Mouse (Mus musculus) liver, embryonic 15.5 days (tissue): ENCODE measurements around the gene Crabp2. TPM values are rescaled to one million over a fixed set of nuclear protein-coding genes. Genes with fewer than 3 reads are reported as not detected.

ENCODE experiments used
- ATAC-seq: fragments of 200-750 bp; cut with Nextera tagmentation; 2 replicates; pipeline ENCODE4 v1.8.0; 2017; ENCODE audit warnings: moderate number of reproducible peaks, mild to moderate bottlenecking, moderate library complexity; ENCODE audit not compliant: insufficient read depth
- H3K27ac ChIP-seq: fragments of 300-500 bp; sonication (generic); replicated peaks from 2 replicates; pipeline ENCODE4 v1.5.1; 2015; ENCODE audit warnings: mild to moderate bottlenecking, inconsistent platforms
- H3K27me3 ChIP-seq: fragments of 300-500 bp; sonication (generic); 2 replicates; pipeline ENCODE4 v1.6.1; 2015; ENCODE audit warnings: mild to moderate bottlenecking, inconsistent platforms
- H3K36me3 ChIP-seq: fragments of 300-500 bp; sonication (generic); replicated peaks from 2 replicates; pipeline ENCODE4 v1.6.1; 2015; ENCODE audit warnings: moderate library complexity, mild to moderate bottlenecking, inconsistent platforms
- H3K4me1 ChIP-seq: fragments of 300-500 bp; sonication (generic); replicated peaks from 2 replicates; pipeline ENCODE4 v1.6.1; 2015; ENCODE audit warnings: inconsistent platforms
- H3K4me2 ChIP-seq: fragments of 300-500 bp; sonication (generic); 2 replicates; pipeline ENCODE4 v1.6.1; 2015; ENCODE audit warnings: moderate library complexity, mild to moderate bottlenecking, inconsistent platforms
- H3K4me3 ChIP-seq: fragments of 300-500 bp; sonication (generic); replicated peaks from 2 replicates; pipeline ENCODE4 v1.5.1; 2015; ENCODE audit warnings: mild to moderate bottlenecking, inconsistent platforms
- H3K9ac ChIP-seq: fragments of 300-500 bp; sonication (generic); 2 replicates; pipeline ENCODE4 v1.6.1; 2015; ENCODE audit warnings: moderate library complexity, mild to moderate bottlenecking, inconsistent platforms
- H3K9me3 ChIP-seq: fragments of 300-500 bp; sonication (generic); replicated peaks from 2 replicates; pipeline ENCODE4 v1.6.1; 2016; ENCODE audit warnings: inconsistent platforms
- WGBS: fragments of 180-500 bp; shearing (Covaris S2); methylation state at CpG from one replicate; pipeline ENCODE4 v1.1.7; 2015; ENCODE audit warnings: mixed read lengths; ENCODE audit not compliant: insufficient replicate concordance; 5-methylcytosine and 5-hydroxymethylcytosine counted together
- polyA plus RNA-seq: library from polyadenylated mRNA; unstranded; fragments of >200 nt; fragmentation: Nextera tagmentation; extraction: Ambion mirVana; gene quantifications from 2 replicates; pipeline ENCODE4 v1.2.1, GENCODE M21; 2015

Crabp2 gene
- polyA plus RNA-seq, 1 experiment from 2014 or later, result 0.31 TPM

DNA sequence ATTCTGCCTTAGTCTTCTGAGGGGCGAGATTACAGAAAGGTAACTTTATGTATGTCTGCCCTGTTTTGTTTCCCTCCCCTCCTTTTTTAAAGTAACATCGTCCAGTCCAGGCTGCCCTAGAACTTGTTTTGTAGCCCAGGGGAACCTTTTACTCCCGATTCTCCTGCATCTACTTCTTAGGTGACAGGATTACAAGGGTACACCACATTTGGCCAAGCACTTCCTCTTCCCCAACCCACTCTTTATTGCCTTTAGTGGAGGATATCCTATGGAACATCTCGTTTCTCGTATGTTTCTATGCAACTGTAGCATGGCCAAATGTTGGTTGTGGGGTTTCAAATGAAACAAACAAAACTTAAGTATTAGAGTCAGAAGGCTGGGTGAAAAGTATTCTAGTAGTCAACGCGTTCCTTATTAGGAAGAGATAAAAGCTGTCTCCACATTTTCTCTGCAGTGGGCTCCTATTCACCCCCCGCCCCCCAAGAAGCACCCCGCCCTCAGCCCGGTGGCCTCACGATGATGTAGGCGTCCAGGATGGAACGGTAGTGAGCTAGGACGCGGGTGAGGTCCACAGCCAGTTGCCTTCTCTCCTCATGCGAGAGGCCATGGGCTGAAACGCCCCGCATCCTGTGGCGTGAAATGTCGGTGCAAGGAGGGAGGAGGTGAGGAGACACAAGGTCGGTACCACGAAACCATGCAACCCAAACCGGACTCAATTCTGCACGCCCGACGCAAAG, 19.0 kb upstream of the Crabp2 start:
- H3K9ac ChIP-seq, result peak overlapping the region; percentile 79
- H3K9me3 ChIP-seq, result no peaks in the 10 kb centered on the region
- peak overlapping the region; percentile 89 for H3K27ac ChIP-seq
- no peaks in the 10 kb centered on the region for H3K27me3 ChIP-seq
- peak; percentile 47 for ATAC-seq
- peaks cover 63% of the 10 kb centered on the region for H3K36me3 ChIP-seq
- H3K4me3 ChIP-seq, result peak overlapping the region; percentile 86
- H3K4me1 ChIP-seq, result peaks cover 41% of the 10 kb centered on the region
- 3% methylated on average over 26 of the region's 26 CpGs for WGBS
- H3K4me2 ChIP-seq, result peak overlapping the region; percentile 87

DNA sequence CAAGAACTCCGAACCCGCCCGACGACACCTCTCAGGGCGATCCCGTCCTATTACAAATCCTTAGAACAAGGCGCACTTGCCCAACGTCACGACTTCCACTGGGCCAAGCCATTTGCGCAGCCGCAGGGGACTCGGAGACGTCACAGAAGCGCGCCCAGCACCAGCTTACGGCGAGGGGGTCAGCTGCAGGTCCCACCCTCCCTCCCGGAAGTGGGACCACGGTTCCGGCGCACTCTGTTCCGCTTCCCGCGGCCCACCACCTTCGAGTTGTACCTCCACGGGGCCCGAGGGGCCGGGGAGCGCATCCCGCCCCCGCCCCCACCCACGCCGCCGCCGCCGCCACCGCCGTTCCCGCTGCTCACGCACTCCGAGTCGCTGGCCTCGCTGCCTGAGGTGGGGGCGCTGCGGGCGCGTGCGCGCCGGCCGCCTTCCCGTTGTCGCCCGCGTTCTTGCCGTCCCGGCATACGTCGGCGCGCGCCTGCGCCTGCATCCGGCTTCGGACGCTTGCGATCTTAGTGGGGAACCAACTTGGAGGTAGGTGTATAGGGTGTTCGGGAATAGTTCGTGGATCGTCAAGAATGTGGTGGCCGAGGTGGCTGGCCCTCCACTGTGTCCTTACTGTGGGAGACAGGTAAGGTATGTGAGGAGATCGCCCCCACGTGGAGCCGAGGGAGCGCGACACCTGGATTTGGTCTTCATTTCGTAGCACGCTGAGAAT, 18.2 kb upstream of the Crabp2 start, which contains the start of the genes Isg20l2 and Rrnad1:
Isg20l2 (plus strand) TSS at position 237 of the 718 bp plus-strand sequence.
Rrnad1 (minus strand) TSS at position 640 of the 718 bp plus-strand sequence.
- H3K4me1 ChIP-seq, result peaks cover 48% of the 10 kb centered on the region

DNA sequence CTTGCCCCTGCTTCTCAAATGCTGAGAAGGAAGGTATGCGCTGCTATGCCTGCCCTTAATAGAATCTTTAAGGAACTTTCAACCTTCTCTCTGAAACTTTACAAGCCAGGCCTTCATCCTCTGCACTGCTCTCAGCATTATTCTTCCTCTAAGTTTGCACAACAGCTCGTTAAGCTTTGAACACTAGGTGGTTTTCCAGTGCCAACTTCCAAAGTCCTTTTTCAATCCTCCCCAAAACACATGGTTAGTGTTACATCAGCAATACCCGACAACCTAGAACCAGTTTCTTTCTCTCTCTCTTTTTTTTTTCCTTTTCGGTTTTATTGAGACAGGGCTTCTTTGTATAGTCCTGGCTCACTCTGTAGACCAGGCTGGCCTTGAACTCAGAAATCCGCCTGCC, 14.4 kb upstream of the Crabp2 start:
- Histone ChIP-seq H3K9me3 (no peaks in the 10 kb centered on the region), H3K9ac (no peak overlapping the region), H3K27me3 (no peaks in the 10 kb centered on the region), H3K36me3 (peaks cover 71% of the 10 kb centered on the region), H3K4me2 (no peak overlapping the region), H3K4me1 (peaks cover 49% of the 10 kb centered on the region), H3K4me3 (no peak overlapping the region), H3K27ac (no peak overlapping the region)
- 71% methylated on average over 5 of the region's 5 CpGs for WGBS
- no peak for ATAC-seq

More for the DNA sequence above, 18.2 kb upstream of the Crabp2 start, which contains the start of the genes Isg20l2 and Rrnad1:
- Histone ChIP-seq H3K9me3 (no peaks in the 10 kb centered on the region), H3K27me3 (no peaks in the 10 kb centered on the region), H3K9ac (peak within 1 kb of the TSS; percentile 79), H3K36me3 (peaks cover 63% of the 10 kb centered on the region), H3K27ac (peak within 1 kb of the TSS; percentile 89), H3K4me2 (peak within 1 kb of the TSS; percentile 87), H3K4me3 (peak within 1 kb of the TSS; percentile 86)
- peak; percentile 92 for ATAC-seq
- under 1% methylated on average over 78 of the region's 78 CpGs for WGBS

DNA sequence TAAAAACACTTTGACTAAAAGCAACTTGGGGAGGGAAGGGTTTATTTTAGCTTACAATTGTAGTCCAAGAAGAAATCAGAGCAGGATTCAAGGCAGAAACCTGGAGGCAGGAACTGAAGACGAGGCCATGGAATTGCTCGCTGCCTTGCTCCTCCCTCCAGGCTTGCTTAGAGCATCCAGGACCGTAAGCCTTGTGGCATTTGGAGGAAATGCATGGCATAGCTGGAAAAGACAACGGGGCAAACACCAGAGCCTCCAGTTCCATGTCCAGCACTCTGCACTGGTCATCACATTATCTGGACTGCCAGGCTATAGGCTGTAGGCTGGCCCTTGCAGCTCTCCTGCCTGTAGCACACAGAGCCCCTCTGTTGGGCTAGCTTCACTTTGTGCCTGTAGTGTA, 14.0 kb upstream of the Crabp2 start:
- no peak overlapping the region for H3K27ac ChIP-seq
- H3K9me3 ChIP-seq, result no peaks in the 10 kb centered on the region
- H3K36me3 ChIP-seq, result peaks cover 76% of the 10 kb centered on the region
- no peak for ATAC-seq
- no peak overlapping the region for H3K4me2 ChIP-seq
- no peak overlapping the region for H3K9ac ChIP-seq
- 75% methylated on average over 4 of the region's 4 CpGs for WGBS
- H3K4me3 ChIP-seq, result no peak overlapping the region
- no peaks in the 10 kb centered on the region for H3K27me3 ChIP-seq
- peaks cover 44% of the 10 kb centered on the region for H3K4me1 ChIP-seq

DNA sequence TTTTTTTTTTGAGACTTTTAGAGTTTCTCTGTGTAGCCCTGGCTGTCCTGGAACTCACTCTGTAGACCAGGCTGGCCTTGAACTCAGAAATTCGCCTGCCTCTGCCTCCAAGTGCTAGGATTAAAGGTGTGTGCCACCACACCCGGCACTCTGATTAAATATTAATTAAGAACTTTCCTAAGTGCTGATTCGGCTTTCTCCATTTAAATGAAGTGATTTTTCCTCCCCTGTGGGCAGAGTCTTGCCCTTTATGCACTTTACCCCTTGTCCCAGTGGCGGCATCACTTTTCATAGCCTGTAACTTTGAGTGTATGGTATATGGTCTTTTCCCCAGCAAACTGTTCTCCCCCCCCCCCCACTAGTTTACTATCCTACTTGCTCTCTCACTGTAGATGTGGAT, 13.3 kb upstream of the Crabp2 start:
- 70% methylated on average over 4 of the region's 4 CpGs for WGBS
- peaks cover 83% of the 10 kb centered on the region for H3K36me3 ChIP-seq
- no peaks in the 10 kb centered on the region for H3K27me3 ChIP-seq
- no peak for ATAC-seq
- H3K9me3 ChIP-seq, result no peaks in the 10 kb centered on the region
- peaks cover 43% of the 10 kb centered on the region for H3K4me1 ChIP-seq
- no peak overlapping the region for H3K9ac ChIP-seq
- no peak overlapping the region for H3K4me3 ChIP-seq
- no peak overlapping the region for H3K4me2 ChIP-seq
- H3K27ac ChIP-seq, result no peak overlapping the region

DNA sequence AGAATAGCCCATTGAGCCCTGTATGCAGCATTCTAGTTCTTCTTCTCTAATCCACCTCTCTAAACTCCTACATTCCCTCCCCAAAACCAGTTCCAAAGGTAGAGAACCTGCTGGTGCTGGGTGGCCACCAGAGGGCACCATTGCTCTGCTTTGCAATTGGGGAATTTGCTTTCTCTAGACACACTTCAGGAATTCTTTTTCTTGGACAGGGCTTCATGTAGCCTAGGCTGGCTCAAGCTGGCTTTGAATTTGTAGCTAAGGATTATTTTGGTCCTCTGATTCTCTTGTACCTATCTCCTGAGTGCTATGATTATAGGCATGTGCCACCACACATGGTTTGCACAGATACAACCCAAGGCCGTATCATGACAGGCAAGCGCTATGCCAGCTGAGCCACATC, 12.7 kb upstream of the Crabp2 start:
- H3K36me3 ChIP-seq, result peaks cover 88% of the 10 kb centered on the region
- no peak overlapping the region for H3K27ac ChIP-seq
- H3K9me3 ChIP-seq, result no peaks in the 10 kb centered on the region
- H3K4me1 ChIP-seq, result peaks cover 42% of the 10 kb centered on the region
- H3K4me2 ChIP-seq, result no peak overlapping the region
- H3K4me3 ChIP-seq, result no peak overlapping the region
- no peak for ATAC-seq
- 95% methylated on average over 2 of the region's 2 CpGs for WGBS
- no peaks in the 10 kb centered on the region for H3K27me3 ChIP-seq
- H3K9ac ChIP-seq, result no peak overlapping the region

DNA sequence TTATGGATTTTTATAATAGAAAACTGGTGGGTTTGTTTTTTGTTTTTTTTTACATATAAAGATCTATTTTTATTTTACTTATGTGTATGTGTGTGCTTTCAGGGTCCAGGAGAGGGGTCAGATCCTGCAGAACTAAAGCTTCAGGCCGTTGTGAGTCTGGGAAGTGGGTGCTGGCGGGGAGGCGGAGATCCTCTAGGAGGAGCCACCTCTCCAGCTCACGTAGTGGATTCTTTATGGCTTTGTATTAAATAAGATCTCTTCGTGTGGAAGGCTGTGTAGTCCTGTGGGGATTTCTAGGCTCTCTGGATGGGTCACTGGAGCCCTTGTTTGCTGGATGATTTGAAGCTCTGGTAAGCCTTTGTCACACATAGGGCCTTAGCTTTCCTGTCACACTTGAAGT, 7.9 kb upstream of the Crabp2 start:
- no peak for ATAC-seq
- peaks cover 6% of the 10 kb centered on the region; the same call in 1 of the 2 replicates for H3K4me1 ChIP-seq
- H3K36me3 ChIP-seq, result peaks cover 77% of the 10 kb centered on the region
- no peak overlapping the region for H3K27ac ChIP-seq
- H3K27me3 ChIP-seq, result peaks cover 15% of the 10 kb centered on the region
- H3K4me3 ChIP-seq, result no peak overlapping the region
- H3K9me3 ChIP-seq, result no peaks in the 10 kb centered on the region
- H3K9ac ChIP-seq, result no peak overlapping the region
- no peak overlapping the region for H3K4me2 ChIP-seq
- 84% methylated on average over 5 of the region's 5 CpGs for WGBS

DNA sequence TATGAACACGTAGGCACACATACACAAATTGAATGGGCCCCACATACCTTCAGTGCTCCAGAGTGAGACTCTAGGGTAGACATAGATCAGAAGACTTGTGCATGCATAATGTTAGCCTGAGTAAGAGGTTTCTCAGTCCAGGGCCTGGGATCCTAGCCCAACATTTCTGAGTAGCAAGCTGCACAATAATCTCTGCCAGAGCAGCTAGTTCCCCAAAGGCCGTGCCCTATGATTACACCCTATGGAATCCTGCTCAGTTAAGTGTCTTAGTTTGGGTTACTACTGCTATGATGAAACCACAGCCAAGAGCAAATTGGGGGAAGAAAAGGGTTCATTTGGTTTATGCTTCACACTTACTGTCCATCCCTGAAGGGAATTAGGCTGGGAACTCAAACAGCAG, 6.0 kb upstream of the Crabp2 start:
- H3K27me3 ChIP-seq, result peaks cover 33% of the 10 kb centered on the region
- no peaks in the 10 kb centered on the region for H3K9me3 ChIP-seq
- no peak for ATAC-seq
- H3K4me2 ChIP-seq, result no peak overlapping the region
- H3K4me3 ChIP-seq, result no peak overlapping the region
- H3K4me1 ChIP-seq, result peaks cover 6% of the 10 kb centered on the region; the same call in 1 of the 2 replicates
- no peak overlapping the region for H3K27ac ChIP-seq
- no peak overlapping the region for H3K9ac ChIP-seq
- peaks cover 60% of the 10 kb centered on the region for H3K36me3 ChIP-seq
- WGBS, result 84% methylated on average over 2 of the region's 2 CpGs

DNA sequence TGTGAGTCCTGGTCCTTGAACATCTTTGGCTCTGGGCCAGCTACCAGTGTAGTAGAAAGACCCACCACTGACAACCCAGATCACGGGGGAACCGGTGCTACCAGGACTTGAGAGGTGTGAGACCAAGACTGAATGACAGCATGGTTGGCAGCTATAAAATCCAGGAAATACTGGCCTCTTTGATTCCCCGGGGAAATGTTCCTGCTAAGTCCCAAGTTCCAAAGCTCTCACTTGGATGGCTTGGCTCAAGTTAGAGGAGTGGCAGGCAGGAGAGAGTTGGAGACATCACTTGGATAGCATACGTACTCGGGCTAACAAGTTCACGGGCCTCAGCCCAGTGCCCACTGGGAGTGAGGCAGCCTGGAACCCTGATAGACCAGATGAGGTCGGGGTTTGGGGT, 4.9 kb upstream of the Crabp2 start:
- peaks cover 48% of the 10 kb centered on the region for H3K36me3 ChIP-seq
- no peak for ATAC-seq
- no peak overlapping the region for H3K4me2 ChIP-seq
- H3K4me3 ChIP-seq, result no peak overlapping the region
- no peak overlapping the region for H3K27ac ChIP-seq
- H3K9me3 ChIP-seq, result no peaks in the 10 kb centered on the region
- peaks cover 17% of the 10 kb centered on the region for H3K4me1 ChIP-seq
- peaks cover 44% of the 10 kb centered on the region for H3K27me3 ChIP-seq
- WGBS, result 70% methylated on average over 7 of the region's 7 CpGs
- no peak overlapping the region for H3K9ac ChIP-seq

DNA sequence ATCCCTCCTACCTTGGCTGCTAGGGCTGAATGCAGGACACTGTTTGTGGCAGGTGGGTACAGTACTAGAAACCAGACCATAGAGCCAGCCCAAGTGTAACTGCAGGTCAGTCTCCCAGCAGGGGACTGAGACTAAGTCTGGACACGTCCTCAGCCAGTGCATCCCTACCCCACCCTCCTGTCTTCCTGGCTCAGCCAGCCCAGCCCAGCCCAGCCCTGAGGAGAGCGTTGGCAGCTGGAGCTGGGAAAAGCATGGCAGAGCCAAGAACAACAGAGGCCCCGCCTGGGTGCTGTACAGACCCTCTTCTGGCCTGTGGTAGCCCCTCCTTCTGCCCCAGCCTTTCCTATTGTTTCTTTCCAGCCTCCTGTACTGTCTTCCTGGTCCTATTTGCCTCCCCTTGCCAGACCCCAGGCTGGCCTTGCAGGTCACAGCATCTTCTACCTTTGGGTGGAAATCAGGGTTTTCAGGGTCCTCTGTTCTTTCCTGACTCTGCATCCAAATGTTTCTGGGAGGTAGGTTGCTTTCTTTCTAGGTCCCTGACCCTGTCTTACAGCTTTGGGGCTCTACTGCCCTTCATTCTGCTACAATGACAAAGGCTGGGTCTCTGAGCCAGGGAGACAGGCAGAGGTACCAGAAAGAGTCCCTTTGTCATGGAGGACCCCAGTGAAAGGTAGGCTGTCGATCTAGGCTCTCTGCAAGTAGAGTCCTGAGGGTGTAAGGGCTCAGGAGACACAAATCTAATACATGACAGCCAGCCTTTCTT, 3.4 kb upstream of the Crabp2 start:
- H3K4me1 ChIP-seq, result peaks cover 23% of the 10 kb centered on the region
- peaks cover 34% of the 10 kb centered on the region for H3K36me3 ChIP-seq
- WGBS, result 37% methylated on average over 4 of the region's 4 CpGs
- peaks cover 59% of the 10 kb centered on the region for H3K27me3 ChIP-seq
- no peak overlapping the region for H3K9ac ChIP-seq
- no peak overlapping the region for H3K4me3 ChIP-seq
- no peak overlapping the region for H3K27ac ChIP-seq
- H3K4me2 ChIP-seq, result no peak overlapping the region
- no peaks in the 10 kb centered on the region for H3K9me3 ChIP-seq
- ATAC-seq, result no peak
